Mouse (Mus musculus) stomach, postnatal 0 days (tissue): ENCODE data around the gene Eng. TPM values are rescaled to one million over a fixed set of nuclear protein-coding genes. Genes with fewer than 3 reads are reported as not detected.

ENCODE experiments used
- ATAC-seq: fragments of 200-750 bp; cut with Nextera tagmentation; 2 replicates; pipeline ENCODE4 v1.8.0; 2017; ENCODE audit not compliant: low FRiP score, low TSS enrichment
- DNase-seq: peaks from one replicate; pipeline ENCODE4 v3.0.0-alpha.2; 2016; ENCODE audit warnings: low spot score
- H3K27ac ChIP-seq: fragments of 300-500 bp; sonication (generic); replicated peaks from 2 replicates; pipeline ENCODE4 v1.5.1; 2014; ENCODE audit warnings: mild to moderate bottlenecking, control low read depth
- H3K27me3 ChIP-seq: fragments of 300-500 bp; sonication (generic); 2 replicates; pipeline ENCODE4 v1.6.1; 2014; ENCODE audit warnings: low read length; ENCODE audit not compliant: control insufficient read depth, insufficient read depth
- H3K36me3 ChIP-seq: fragments of 300-500 bp; sonication (generic); 2 replicates; pipeline ENCODE4 v1.6.1; 2014; ENCODE audit warnings: low read length, mixed read lengths; ENCODE audit not compliant: control insufficient read depth, insufficient read depth
- H3K4me1 ChIP-seq: fragments of 300-500 bp; sonication (generic); replicated peaks from 2 replicates; pipeline ENCODE4 v1.6.1; 2014; ENCODE audit warnings: antibody characterized with exemption; ENCODE audit not compliant: control insufficient read depth, insufficient read depth
- H3K4me2 ChIP-seq: fragments of 300-500 bp; sonication (generic); replicated peaks from 2 replicates; pipeline ENCODE4 v1.6.1; 2014; ENCODE audit warnings: low read depth, mild to moderate bottlenecking, control low read depth, moderate library complexity
- H3K4me3 ChIP-seq: fragments of 300-500 bp; sonication (generic); 2 replicates; pipeline ENCODE4 v1.5.1; 2014; ENCODE audit warnings: low read depth, low read length, control low read depth
- H3K9ac ChIP-seq: fragments of 300-500 bp; sonication (generic); 2 replicates; pipeline ENCODE4 v1.6.1; 2014; ENCODE audit warnings: mild to moderate bottlenecking, low read length, control low read depth, mixed read lengths
- H3K9me3 ChIP-seq: fragments of 300-500 bp; sonication (generic); 2 replicates; pipeline ENCODE4 v1.6.1; 2016; ENCODE audit warnings: low read length; ENCODE audit not compliant: control insufficient read depth
- CTCF ChIP-seq: IDR thresholded peaks from 2 replicates; pipeline ENCODE4 v1.5.1; 2016; ENCODE audit warnings: antibody characterized with exemption, low read depth, mild to moderate bottlenecking, moderate library complexity
- EP300 ChIP-seq: optimal IDR thresholded peaks from 2 replicates; pipeline ENCODE3; 2016; ENCODE audit warnings: antibody characterized with exemption
- WGBS: fragments of 180-500 bp; shearing (Covaris S2); extraction: QIAGEN DNeasy Blood & Tissue Kit; methylation state at CpG from one replicate; pipeline ENCODE4 v1.1.7; 2014; 5-methylcytosine and 5-hydroxymethylcytosine counted together
- polyA plus RNA-seq: library from polyadenylated mRNA; unstranded; fragments of >200 nt; fragmentation: Nextera tagmentation; extraction: Ambion mirVana; gene quantifications from 2 replicates; pipeline ENCODE4 v1.2.1, GENCODE M21; 2015

Eng gene
- polyA plus RNA-seq, 1 experiment from 2014 or later, result 23.0 TPM

DNA sequence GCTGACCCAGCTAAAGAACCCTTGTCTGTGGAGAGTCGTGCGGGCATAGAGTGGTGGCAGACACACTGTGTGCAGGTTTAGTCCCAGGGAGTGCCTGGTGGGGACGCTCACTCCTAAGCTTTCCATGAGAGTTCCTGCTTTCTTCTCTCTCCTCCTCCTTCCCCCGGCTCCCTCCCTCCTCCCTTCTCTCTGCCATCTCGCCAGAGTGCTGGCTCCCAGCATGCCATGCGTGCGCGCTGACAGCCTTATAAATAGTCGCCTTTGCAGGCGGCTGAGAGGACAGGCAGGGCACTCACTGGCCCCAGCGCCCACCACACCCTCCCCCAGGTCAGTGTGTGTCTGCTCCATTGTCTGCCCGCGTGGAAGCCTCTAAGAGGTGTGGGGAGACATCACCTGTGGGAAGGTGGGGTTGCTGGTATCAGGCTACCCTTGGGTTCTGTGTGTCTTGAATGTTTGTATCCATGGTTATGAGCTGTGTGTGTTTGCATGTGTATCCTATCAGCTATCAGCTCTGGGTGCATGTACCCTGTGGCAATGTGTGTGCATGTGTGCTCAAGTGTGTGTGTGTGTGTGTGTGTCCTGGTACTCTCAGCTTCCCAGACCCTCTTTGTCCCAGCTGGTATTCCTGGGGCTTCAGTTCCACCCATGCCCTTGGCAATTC, 21.1 kb upstream of the Eng start:
- H3K9me3 ChIP-seq, result no peaks in the 10 kb centered on the region
- H3K36me3 ChIP-seq, result no peaks in the 10 kb centered on the region
- DNase-seq, result peak; percentile 77
- peak overlapping the region; percentile 41 for H3K9ac ChIP-seq
- H3K27me3 ChIP-seq, result no peaks in the 10 kb centered on the region
- ATAC-seq, result peak; percentile 53
- peak overlapping the region; percentile 19; the same call in 1 of the 2 replicates for H3K4me3 ChIP-seq
- TF ChIP-seq EP300 (no peak), CTCF (no peak)
- peak overlapping the region; percentile 46 for H3K4me2 ChIP-seq
- H3K4me1 ChIP-seq, result peaks cover 16% of the 10 kb centered on the region
- peak overlapping the region; percentile 70 for H3K27ac ChIP-seq
- WGBS, result 3% methylated on average over 13 of the region's 13 CpGs

GRCm38 (mm10) chr2:32625873-32626694, 20.3 kb upstream of the Eng start:
- WGBS, result 49% methylated on average over 5 of the region's 5 CpGs
- H3K4me1 ChIP-seq, result peaks cover 9% of the 10 kb centered on the region
- DNase-seq, result peak; percentile 48
- H3K36me3 ChIP-seq, result no peaks in the 10 kb centered on the region
- no peaks in the 10 kb centered on the region for H3K27me3 ChIP-seq
- peak overlapping the region; percentile 35; the same call in 1 of the 2 replicates for H3K9ac ChIP-seq
- no peak for TF ChIP-seq CTCF
- no peak for TF ChIP-seq EP300
- H3K9me3 ChIP-seq, result no peaks in the 10 kb centered on the region
- no peak overlapping the region for H3K4me3 ChIP-seq
- H3K27ac ChIP-seq, result peak overlapping the region; percentile 70
- ATAC-seq, result no peak
- H3K4me2 ChIP-seq, result peak overlapping the region; percentile 46

DNA sequence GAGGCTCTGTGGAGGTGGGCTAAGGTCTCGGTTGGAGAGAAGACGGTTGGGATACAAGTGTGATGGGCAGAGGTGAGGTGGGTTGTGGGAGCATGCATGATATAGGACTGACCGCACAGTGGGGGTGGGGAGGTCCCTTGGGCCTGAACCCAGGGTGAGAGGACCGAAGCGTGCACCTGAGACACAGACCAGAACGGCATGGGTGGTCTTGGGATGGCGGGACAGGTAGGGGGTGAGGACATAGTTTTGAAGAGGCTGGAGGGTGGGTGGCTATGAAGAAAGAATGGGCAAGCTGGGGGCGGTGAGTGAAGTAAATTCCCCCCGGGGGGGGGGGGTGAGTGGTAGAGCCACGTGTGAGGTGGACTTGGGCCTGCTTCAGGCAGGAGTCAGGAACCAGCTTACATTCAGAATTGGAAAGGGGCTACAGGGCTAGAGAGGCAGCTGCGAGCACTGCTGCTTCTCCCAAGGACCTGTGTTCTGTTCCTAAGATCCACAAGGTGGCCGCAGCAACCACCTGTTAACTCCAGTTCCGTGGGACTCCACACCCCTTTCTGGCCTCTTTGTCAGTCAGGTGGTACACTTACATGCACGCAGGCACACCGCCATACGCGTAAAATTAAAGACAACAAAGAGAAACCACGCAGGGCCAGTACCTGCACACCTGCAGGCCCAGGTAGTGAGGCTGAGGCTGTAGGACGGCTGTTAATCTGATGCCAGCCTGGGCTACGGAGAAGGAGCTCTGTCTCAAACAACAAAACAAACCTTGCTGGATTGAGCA, 18.9 kb upstream of the Eng start:
- 67% methylated on average over 19 of the region's 20 CpGs for WGBS
- Histone ChIP-seq H3K27me3 (no peaks in the 10 kb centered on the region), H3K4me2 (no peak overlapping the region), H3K9me3 (no peaks in the 10 kb centered on the region), H3K36me3 (no peaks in the 10 kb centered on the region), H3K4me3 (no peak overlapping the region), H3K9ac (no peak overlapping the region), H3K4me1 (0 out of 2 replicates have a peak, but pooled peaks cover 9% of the 10 kb centered on the region), H3K27ac (peak overlapping the region; percentile 75; the same call in 1 of the 2 replicates)
- TF ChIP-seq CTCF (no peak), EP300 (no peak)
- DNase-seq, result peak; percentile 61
- no peak; the same call in 1 of the 2 replicates for ATAC-seq

GRCm38 (mm10) chr2:32628044-32628550, 18.3 kb upstream of the Eng start:
- peak overlapping the region; percentile 23; the same call in 1 of the 2 replicates for H3K4me2 ChIP-seq
- H3K36me3 ChIP-seq, result no peaks in the 10 kb centered on the region
- ATAC-seq, result no peak
- no peak overlapping the region for H3K4me3 ChIP-seq
- H3K4me1 ChIP-seq, result 0 out of 2 replicates have a peak, but pooled peaks cover 9% of the 10 kb centered on the region
- no peaks in the 10 kb centered on the region for H3K9me3 ChIP-seq
- DNase-seq, result no peak
- 63% methylated on average over 4 of the region's 4 CpGs for WGBS
- H3K27ac ChIP-seq, result peak overlapping the region; percentile 75
- no peaks in the 10 kb centered on the region for H3K27me3 ChIP-seq
- TF ChIP-seq CTCF, result no peak
- no peak for TF ChIP-seq EP300
- H3K9ac ChIP-seq, result no peak overlapping the region

DNA sequence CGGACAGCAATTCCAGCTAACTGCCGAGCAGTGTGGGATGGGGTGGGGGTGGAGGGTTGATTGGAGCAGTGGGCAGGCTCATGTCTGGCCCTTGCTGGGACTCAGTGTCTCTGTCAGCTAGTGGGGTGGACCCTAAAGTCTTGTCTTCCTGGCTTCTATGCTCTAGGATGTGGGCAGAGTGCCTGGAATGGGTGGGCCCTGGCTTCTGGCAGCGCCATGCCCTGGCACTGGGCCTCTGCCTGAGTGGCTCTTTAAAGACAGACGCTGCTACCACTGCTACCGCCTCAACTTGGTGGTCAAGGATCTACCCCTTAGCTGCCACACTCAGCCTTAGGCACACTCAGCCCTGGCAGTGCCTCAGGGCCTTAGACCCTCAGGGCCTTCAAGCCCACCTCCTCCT, 17.7 kb upstream of the Eng start:
- H3K9me3 ChIP-seq, result no peaks in the 10 kb centered on the region
- H3K4me3 ChIP-seq, result no peak overlapping the region
- peak overlapping the region; percentile 75 for H3K27ac ChIP-seq
- no peak; the same call in 1 of the 2 replicates for TF ChIP-seq CTCF
- TF ChIP-seq EP300, result no peak
- 0 out of 2 replicates have a peak, but pooled peaks cover 9% of the 10 kb centered on the region for H3K4me1 ChIP-seq
- 29% methylated on average over 5 of the region's 5 CpGs for WGBS
- H3K27me3 ChIP-seq, result no peaks in the 10 kb centered on the region
- peak overlapping the region; percentile 38 for H3K9ac ChIP-seq
- peak overlapping the region; percentile 23; the same call in 1 of the 2 replicates for H3K4me2 ChIP-seq
- peak; percentile 6 for ATAC-seq
- H3K36me3 ChIP-seq, result no peaks in the 10 kb centered on the region
- peak; percentile 53 for DNase-seq
